Mouse (Mus musculus): ENCODE measurements around the gene Gtsf1.

DNA sequence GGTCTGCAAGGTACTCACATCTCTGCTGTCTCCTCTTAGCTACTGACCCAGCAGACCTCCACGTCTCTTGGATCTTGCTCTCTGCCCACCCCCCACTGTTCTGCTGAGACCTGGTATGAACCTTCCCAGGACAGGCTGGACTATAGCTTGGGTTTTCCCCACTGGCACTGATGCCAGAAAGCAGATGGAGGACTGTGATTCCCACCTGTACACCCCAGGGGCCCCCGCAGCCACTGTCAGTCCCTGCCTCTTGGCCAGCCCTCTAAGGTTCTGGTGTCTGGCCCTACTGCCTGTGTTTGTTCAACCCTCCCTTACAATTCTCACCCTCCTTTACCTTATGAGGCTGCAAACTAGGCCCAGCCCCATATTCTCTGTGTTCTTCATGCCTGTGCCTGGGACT is 75.6 kb downstream of the Gtsf1 start:
- no peak for TF ChIP-seq POLR2A (IDR thresholded peaks at IDR 0.05; ENCODE audit: borderline replicate concordance, extremely low read depth, insufficient read depth, insufficient read length, poor library complexity, severe bottlenecking)
- TF ChIP-seq CTCF (IDR thresholded peaks at IDR 0.05; ENCODE audit: borderline replicate concordance, extremely low read depth, insufficient read depth, insufficient read length) = no peak

Data from brain, embryonic 14.5 days (tissue).